Mouse (Mus musculus): ENCODE data around the gene Klrd1. TPM values are rescaled to one million over a fixed set of nuclear protein-coding genes. Genes with fewer than 3 reads are reported as not detected.
"Not testable (repeated sequence)": the region's sequence is repeated elsewhere in the genome, so short reads cannot be mapped to it uniquely, and the experiment has no call there.

The Klrd1 gene
- polyA plus RNA-seq, 1 experiment = not detected

GRCm38 (mm10) chr6:129565257-129565656 lies 26.3 kb upstream of the Klrd1 start:
- H3K36me3 ChIP-seq (ENCODE audit: control insufficient read depth) = no peaks in the 10 kb centered on the region
- peaks cover 10% of the 10 kb centered on the region for H3K4me1 ChIP-seq (ENCODE audit: control insufficient read depth)
- TF ChIP-seq TAL1 (IDR thresholded peaks at IDR 0.05; ENCODE audit: low read length) (no peak), GATA1 (IDR thresholded peaks at IDR 0.05; ENCODE audit: low read length) (no peak)
- H3K9me3 ChIP-seq (ENCODE audit: control insufficient read depth, low read length) = no peaks in the 10 kb centered on the region
- no peak overlapping the region for H3K4me3 ChIP-seq (replicated peaks)
- H3K27me3 ChIP-seq (ENCODE audit: control insufficient read depth) = no peaks in the 10 kb centered on the region

- TF ChIP-seq TAL1 (IDR thresholded peaks at IDR 0.05; ENCODE audit: low read length) (no peak), GATA1 (IDR thresholded peaks at IDR 0.05; ENCODE audit: low read length) (no peak)
- H3K36me3 ChIP-seq (ENCODE audit: control insufficient read depth) = no peaks in the 10 kb centered on the region
- H3K9me3 ChIP-seq (ENCODE audit: control insufficient read depth, low read length) = no peaks in the 10 kb centered on the region
- H3K4me3 ChIP-seq (replicated peaks) = no peak overlapping the region
- H3K27me3 ChIP-seq (ENCODE audit: control insufficient read depth) = no peaks in the 10 kb centered on the region
- H3K4me1 ChIP-seq (ENCODE audit: control insufficient read depth) = no peaks in the 10 kb centered on the region
These were observed 16.3 kb upstream of the Klrd1 start for GRCm38 (mm10) chr6:129575315-129575714.

- no peaks in the 10 kb centered on the region for H3K36me3 ChIP-seq (ENCODE audit: control insufficient read depth)
- no peaks in the 10 kb centered on the region for H3K9me3 ChIP-seq (ENCODE audit: control insufficient read depth, low read length)
- no peaks in the 10 kb centered on the region for H3K27me3 ChIP-seq (ENCODE audit: control insufficient read depth)
- H3K4me3 ChIP-seq (replicated peaks) = no peak within 1 kb of the TSS
- TF ChIP-seq TAL1 (IDR thresholded peaks at IDR 0.05; ENCODE audit: low read length) (no peak), GATA1 (IDR thresholded peaks at IDR 0.05; ENCODE audit: low read length) (no peak)
- H3K4me1 ChIP-seq (ENCODE audit: control insufficient read depth) = no peaks in the 10 kb centered on the region
These were observed 14.0 kb upstream of the Klrd1 start, which contains the start of gene Klre1 for GRCm38 (mm10) chr6:129577605-129578004. Gene Klre1 (plus strand): TSS chr6:129577905.

- TF ChIP-seq GATA1 (IDR thresholded peaks at IDR 0.05; ENCODE audit: low read length) (no peak), TAL1 (IDR thresholded peaks at IDR 0.05; ENCODE audit: low read length) (no peak)
- no peaks in the 10 kb centered on the region for H3K27me3 ChIP-seq (ENCODE audit: control insufficient read depth)
- no peaks in the 10 kb centered on the region for H3K9me3 ChIP-seq (ENCODE audit: control insufficient read depth, low read length)
- no peak overlapping the region for H3K4me3 ChIP-seq (replicated peaks)
- no peaks in the 10 kb centered on the region for H3K36me3 ChIP-seq (ENCODE audit: control insufficient read depth)
- no peaks in the 10 kb centered on the region for H3K4me1 ChIP-seq (ENCODE audit: control insufficient read depth)
These were observed 10.3 kb upstream of the Klrd1 start for GRCm38 (mm10) chr6:129581274-129581673.

GRCm38 (mm10) chr6:129581896-129582295 lies 9.7 kb upstream of the Klrd1 start:
- Histone ChIP-seq H3K4me1 (ENCODE audit: control insufficient read depth) (no peaks in the 10 kb centered on the region), H3K36me3 (ENCODE audit: control insufficient read depth) (no peaks in the 10 kb centered on the region), H3K4me3 (replicated peaks) (no peak overlapping the region), H3K9me3 (ENCODE audit: control insufficient read depth, low read length) (no peaks in the 10 kb centered on the region), H3K27me3 (ENCODE audit: control insufficient read depth) (no peaks in the 10 kb centered on the region)
- TF ChIP-seq GATA1 (IDR thresholded peaks at IDR 0.05; ENCODE audit: low read length) (no peak), TAL1 (IDR thresholded peaks at IDR 0.05; ENCODE audit: low read length) (no peak)

- no peaks in the 10 kb centered on the region for H3K9me3 ChIP-seq (ENCODE audit: control insufficient read depth, low read length)
- no peaks in the 10 kb centered on the region for H3K36me3 ChIP-seq (ENCODE audit: control insufficient read depth)
- no peak overlapping the region for H3K4me3 ChIP-seq (replicated peaks)
- H3K4me1 ChIP-seq (ENCODE audit: control insufficient read depth) = no peaks in the 10 kb centered on the region
- H3K27me3 ChIP-seq (ENCODE audit: control insufficient read depth) = no peaks in the 10 kb centered on the region
- TF ChIP-seq GATA1 (IDR thresholded peaks at IDR 0.05; ENCODE audit: low read length) (no peak), TAL1 (IDR thresholded peaks at IDR 0.05; ENCODE audit: low read length) (no peak)
These were observed 8.6 kb upstream of the Klrd1 start for GRCm38 (mm10) chr6:129583014-129583413.

GRCm38 (mm10) chr6:129608372-129608771 lies 16.8 kb downstream of the Klrd1 start:
- TF ChIP-seq TAL1 (IDR thresholded peaks at IDR 0.05; ENCODE audit: low read length) (no peak), GATA1 (IDR thresholded peaks at IDR 0.05; ENCODE audit: low read length) (no peak)
- Histone ChIP-seq H3K27me3 (ENCODE audit: control insufficient read depth) (no peaks in the 10 kb centered on the region), H3K4me3 (replicated peaks) (no peak overlapping the region), H3K9me3 (ENCODE audit: control insufficient read depth, low read length) (no peaks in the 10 kb centered on the region), H3K4me1 (ENCODE audit: control insufficient read depth) (no peaks in the 10 kb centered on the region), H3K36me3 (ENCODE audit: control insufficient read depth) (no peaks in the 10 kb centered on the region)

GRCm38 (mm10) chr6:129623735-129624134 lies 32.2 kb downstream of the Klrd1 start, which contains the start of gene Klrk1:
Gene Klrk1 (minus strand): TSS chr6:129623864.
- Histone ChIP-seq H3K4me3 (replicated peaks) (no peak within 1 kb of the TSS), H3K4me1 (ENCODE audit: control insufficient read depth) (no peaks in the 10 kb centered on the region), H3K9me3 (ENCODE audit: control insufficient read depth, low read length) (no peaks in the 10 kb centered on the region), H3K36me3 (ENCODE audit: control insufficient read depth) (no peaks in the 10 kb centered on the region), H3K27me3 (ENCODE audit: control insufficient read depth) (no peaks in the 10 kb centered on the region)
- no peak for TF ChIP-seq GATA1 (IDR thresholded peaks at IDR 0.05; ENCODE audit: low read length)

GRCm38 (mm10) chr6:129631046-129631445 lies 39.5 kb downstream of the Klrd1 start:
- H3K9me3 ChIP-seq (ENCODE audit: control insufficient read depth, low read length); H3K4me3 ChIP-seq (replicated peaks); H3K36me3 ChIP-seq (ENCODE audit: control insufficient read depth); H3K27me3 ChIP-seq (ENCODE audit: control insufficient read depth); H3K4me1 ChIP-seq (ENCODE audit: control insufficient read depth): not testable (repeated sequence)

- H3K9me3 ChIP-seq (ENCODE audit: control insufficient read depth, low read length); H3K4me3 ChIP-seq (replicated peaks); H3K36me3 ChIP-seq (ENCODE audit: control insufficient read depth); H3K27me3 ChIP-seq (ENCODE audit: control insufficient read depth); H3K4me1 ChIP-seq (ENCODE audit: control insufficient read depth): not testable (repeated sequence)
These were observed 51.7 kb downstream of the Klrd1 start, which contains the start of gene Klrc3 for GRCm38 (mm10) chr6:129643237-129643636. Gene Klrc3 (minus strand): TSS chr6:129643337.

GRCm38 (mm10) chr6:129644054-129644453 lies 52.5 kb downstream of the Klrd1 start:
- not testable (repeated sequence) for H3K27me3 ChIP-seq (ENCODE audit: control insufficient read depth); H3K36me3 ChIP-seq (ENCODE audit: control insufficient read depth); H3K4me1 ChIP-seq (ENCODE audit: control insufficient read depth); H3K9me3 ChIP-seq (ENCODE audit: control insufficient read depth, low read length); H3K4me3 ChIP-seq (replicated peaks)

Measured in erythroblast, embryonic 14.5 days (primary cell).